Mouse (Mus musculus): Measurements from ENCODE around the gene Hsd17b13.

Gene Hsd17b13

GRCm38 (mm10) chr5:103923755-103924154 is 53.5 kb downstream of the Hsd17b13 start:
- no peak for DNase-seq (ENCODE audit: low read depth)

GRCm38 (mm10) chr5:103923101-103923500 is 54.1 kb downstream of the Hsd17b13 start:
- no peak for DNase-seq (ENCODE audit: low read depth)

GRCm38 (mm10) chr5:103922436-103922835 is 54.8 kb downstream of the Hsd17b13 start:
- no peak for DNase-seq (ENCODE audit: low read depth)

GRCm38 (mm10) chr5:103919497-103919896 is 57.7 kb downstream of the Hsd17b13 start:
- DNase-seq (ENCODE audit: low read depth): no peak

GRCm38 (mm10) chr5:103918233-103918632 is 59.0 kb downstream of the Hsd17b13 start:
- DNase-seq (ENCODE audit: low read depth): no peak

- no peak for DNase-seq (ENCODE audit: low read depth)
Observed at GRCm38 (mm10) chr5:103917357-103917895, 59.8 kb downstream of the Hsd17b13 start.

- no peak for DNase-seq (ENCODE audit: low read depth)
Observed at GRCm38 (mm10) chr5:103916595-103917356, 60.4 kb downstream of the Hsd17b13 start.

- DNase-seq (ENCODE audit: low read depth): no peak
Observed at GRCm38 (mm10) chr5:103914335-103915226, 62.6 kb downstream of the Hsd17b13 start.

- no peak for DNase-seq (ENCODE audit: low read depth)
Observed at GRCm38 (mm10) chr5:103913150-103913549, 64.1 kb downstream of the Hsd17b13 start.

- no peak for DNase-seq (ENCODE audit: low read depth)
Observed at GRCm38 (mm10) chr5:103911555-103911954, 65.7 kb downstream of the Hsd17b13 start.

- DNase-seq (ENCODE audit: low read depth): peak; percentile 80
Observed at GRCm38 (mm10) chr5:103910748-103911409, 66.3 kb downstream of the Hsd17b13 start, which contains the start of gene Klhl8. TSS of gene Klhl8 (minus strand) at chr5:103911259.

GRCm38 (mm10) chr5:103910156-103910555 is 67.1 kb downstream of the Hsd17b13 start:
- DNase-seq (ENCODE audit: low read depth): no peak

GRCm38 (mm10) chr5:103909466-103909865 is 67.7 kb downstream of the Hsd17b13 start:
- DNase-seq (ENCODE audit: low read depth): no peak

- DNase-seq (ENCODE audit: low read depth): no peak
Observed at GRCm38 (mm10) chr5:103908851-103909250, 68.4 kb downstream of the Hsd17b13 start.

GRCm38 (mm10) chr5:103907844-103908243 is 69.4 kb downstream of the Hsd17b13 start:
- no peak for DNase-seq (ENCODE audit: low read depth)

- DNase-seq (ENCODE audit: low read depth): no peak
Observed at GRCm38 (mm10) chr5:103906173-103906572, 71.0 kb downstream of the Hsd17b13 start.

Data from c-Kit-positive CD71-negative TER-119-negative erythroid progenitor cells, embryonic 14.5 days (primary cell).